Mouse (Mus musculus) adrenal gland (tissue): ENCODE data around the gene Cherp.

Experiments used
- intact Hi-C: fragments of 180-260 bp; cut with DNase I; formaldehyde crosslinking; loops from one replicate; pipeline ENCODE4 v1.15.1; 2025
- microRNA-seq, 2 experiments: library from miRNA; unstranded; fragments of <30 nt; microRNA quantifications; one replicate each; pipeline ENCODE4; 2019

Gene Cherp

GRCm38 (mm10) chr8:72418073-72418472 is 57.0 kb downstream of the Cherp start:
- intact Hi-C loops = no loop called here

DNA sequence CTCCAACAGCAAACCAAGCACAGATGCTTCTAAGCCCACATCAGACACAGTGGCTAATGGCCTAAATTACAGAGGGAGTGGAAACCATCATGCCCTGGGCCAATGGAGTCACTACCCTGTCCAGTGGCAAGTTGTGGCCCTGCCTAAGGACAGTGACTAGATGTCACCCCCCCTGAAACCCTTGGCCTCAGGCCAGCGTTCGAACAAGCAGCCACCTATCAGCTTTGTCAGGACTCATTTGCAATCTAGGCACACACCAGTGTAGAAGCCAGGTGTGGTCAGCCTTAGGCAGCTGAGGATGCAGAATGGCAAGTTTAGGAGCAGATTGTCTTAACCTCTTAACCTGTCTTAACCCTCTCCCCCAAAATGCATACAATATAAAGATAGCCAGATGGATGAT is 59.8 kb downstream of the Cherp start:
- intact Hi-C loops = no loop called here

DNA sequence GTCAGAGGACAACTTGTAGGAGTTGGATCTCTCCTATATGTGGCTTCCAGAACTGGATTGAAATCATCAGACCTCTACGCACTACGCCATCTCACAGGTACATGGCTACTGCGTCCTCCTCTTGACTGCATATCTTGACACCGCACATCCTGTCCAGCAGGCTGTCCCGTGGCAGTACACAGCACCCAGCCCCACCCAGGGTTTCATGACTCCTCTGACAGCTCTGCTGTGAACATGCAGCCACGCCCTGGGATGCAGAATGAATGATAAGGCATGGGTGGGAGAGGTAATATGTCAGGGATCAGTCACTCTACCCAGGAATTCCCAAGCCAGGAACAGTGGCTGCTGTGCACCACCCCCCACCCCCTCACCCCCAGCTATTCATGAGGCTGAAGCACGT is 61.2 kb downstream of the Cherp start:
- intact Hi-C loops = no loop called here

Small RNA genes lying within 50 kb of the gene (microRNA-seq; reads per million reads assigned to microRNA genes)
- gene Mir7068 = 0.49 to 0.69 reads per million in 2 experiments
